Mouse (Mus musculus) liver, embryonic 14.5 days (tissue): ENCODE data around the gene Tbcel. TPM values are rescaled to one million over a fixed set of nuclear protein-coding genes. Genes with fewer than 3 reads are reported as not detected.

ENCODE experiments used
- ATAC-seq: fragments of 200-750 bp; cut with Nextera tagmentation; 2 replicates; pipeline ENCODE4 v1.8.0; 2017; ENCODE audit warnings: moderate number of reproducible peaks, mild to moderate bottlenecking, moderate library complexity; ENCODE audit not compliant: insufficient read depth
- DNase-seq, 3 experiments: peaks; one replicate each; pipeline ENCODE4 v3.0.0-alpha.2; 2012 to 2013; ENCODE audit warnings: low read depth in 3 of 3, low spot score in 3 of 3
- H3K27ac ChIP-seq: fragments of 300-500 bp; sonication (generic); 2 replicates; pipeline ENCODE4 v1.5.1; 2014; ENCODE audit warnings: moderate library complexity, mild to moderate bottlenecking, control low read depth, inconsistent platforms
- H3K27me3 ChIP-seq: fragments of 300-500 bp; sonication (generic); 2 replicates; pipeline ENCODE4 v1.6.1; 2014; ENCODE audit warnings: mild to moderate bottlenecking, low read length, moderate library complexity; ENCODE audit not compliant: control insufficient read depth, insufficient read depth
- H3K36me3 ChIP-seq: fragments of 300-500 bp; sonication (generic); replicated peaks from 2 replicates; pipeline ENCODE4 v1.6.1; 2014; ENCODE audit warnings: low read depth; ENCODE audit not compliant: control insufficient read depth, insufficient read depth
- H3K4me1 ChIP-seq, 2 experiments: fragments of 200-500 bp in 1 of 2; fragments of 300-500 bp in 1 of 2; sonication (generic) in 1 of 2; replicated peaks; 2 replicates each; pipeline ENCODE4 v1.6.1; 2012 to 2014; ENCODE audit warnings: antibody characterized with exemption in 1 of 2, inconsistent platforms in 1 of 2, low read length in 1 of 2; ENCODE audit not compliant: control insufficient read depth in 2 of 2, insufficient read depth in 2 of 2
- H3K4me2 ChIP-seq: fragments of 300-500 bp; sonication (generic); 2 replicates; pipeline ENCODE4 v1.6.1; 2014; ENCODE audit warnings: low read depth, mild to moderate bottlenecking, control low read depth, moderate library complexity
- H3K4me3 ChIP-seq, 2 experiments: fragments of 200-500 bp in 1 of 2; fragments of 300-500 bp in 1 of 2; sonication (generic) in 1 of 2; 2 replicates each; pipeline ENCODE4 v1.5.1; 2012 to 2014; ENCODE audit warnings: low read depth in 2 of 2, low read length in 2 of 2, mild to moderate bottlenecking in 2 of 2, control low read depth in 1 of 2, inconsistent platforms in 1 of 2, moderate library complexity in 1 of 2; ENCODE audit not compliant: insufficient read depth in 1 of 2
- H3K9ac ChIP-seq: fragments of 300-500 bp; sonication (generic); replicated peaks from 2 replicates; pipeline ENCODE4 v1.6.1; 2014; ENCODE audit warnings: mild to moderate bottlenecking, control low read depth, moderate library complexity
- H3K9me3 ChIP-seq: fragments of 300-500 bp; sonication (generic); 2 replicates; pipeline ENCODE4 v1.6.1; 2016; ENCODE audit warnings: low read length, mixed read lengths; ENCODE audit not compliant: control insufficient read depth
- CTCF ChIP-seq: IDR thresholded peaks from 2 replicates; pipeline ENCODE4 v1.5.1; 2016; ENCODE audit warnings: antibody characterized with exemption, low read depth, control low read depth
- EP300 ChIP-seq: IDR thresholded peaks from 2 replicates; pipeline ENCODE4 v1.6.1; 2016; ENCODE audit warnings: antibody characterized with exemption, low read depth
- WGBS: fragments of 180-500 bp; shearing (Covaris S2); extraction: QIAGEN DNeasy Blood & Tissue Kit; methylation state at CpG from one replicate; pipeline ENCODE4 v1.1.7; 2014; ENCODE audit not compliant: insufficient replicate concordance; 5-methylcytosine and 5-hydroxymethylcytosine counted together
- polyA plus RNA-seq, 2 experiments: library from polyadenylated mRNA; depleted of rRNA in 1 of 2; stranded (reverse) in 1 of 2; unstranded in 1 of 2; fragments of >200 nt; fragmentation: Nextera tagmentation in 1 of 2; extraction: Ambion mirVana in 1 of 2; gene quantifications; 2 replicates each; pipeline versions ENCODE4 v1.2.1 to v1.2.3; 2012 to 2014

Gene Tbcel
- polyA plus RNA-seq, 2 experiments = 11.3 to 19.7 TPM

DNA sequence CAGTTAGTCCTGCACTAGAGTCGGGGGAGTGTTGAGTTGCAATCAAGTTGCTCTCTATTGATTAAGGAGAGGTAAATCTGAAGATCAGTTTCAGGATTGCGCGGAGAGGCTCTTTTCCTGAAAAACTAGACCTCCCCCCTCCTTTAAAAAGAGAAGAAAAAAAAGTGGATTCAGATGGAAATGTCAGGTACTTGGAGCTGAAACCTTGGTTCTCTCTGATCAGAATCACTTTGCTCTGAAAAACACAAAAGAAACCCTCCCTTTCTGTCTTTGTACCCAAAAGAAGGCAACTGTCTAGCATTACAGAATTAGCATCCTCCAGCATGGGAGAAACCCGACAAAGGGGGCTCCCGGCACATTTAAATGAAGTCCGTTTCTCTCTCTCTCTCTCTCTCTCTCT is 107.8 kb downstream of the Tbcel start, which contains the start of gene Tecta:
Gene Tecta, minus strand, starts transcription at position 101 of the 400 bp plus-strand sequence.
- no peaks in the 10 kb centered on the region for H3K27me3 ChIP-seq
- H3K27ac ChIP-seq = no peak within 1 kb of the TSS
- ATAC-seq (no peak), DNase-seq (no peak)
- no peaks in the 10 kb centered on the region for H3K9me3 ChIP-seq
- WGBS = 63% methylated on average over 6 of the region's 6 CpGs
- H3K9ac ChIP-seq = no peak within 1 kb of the TSS
- no peaks in the 10 kb centered on the region for H3K36me3 ChIP-seq
- no peak within 1 kb of the TSS for H3K4me2 ChIP-seq
- no peaks in the 10 kb centered on the region for H3K4me1 ChIP-seq
- H3K4me3 ChIP-seq = no peak within 1 kb of the TSS
- TF ChIP-seq EP300 (no peak), CTCF (no peak)

DNA sequence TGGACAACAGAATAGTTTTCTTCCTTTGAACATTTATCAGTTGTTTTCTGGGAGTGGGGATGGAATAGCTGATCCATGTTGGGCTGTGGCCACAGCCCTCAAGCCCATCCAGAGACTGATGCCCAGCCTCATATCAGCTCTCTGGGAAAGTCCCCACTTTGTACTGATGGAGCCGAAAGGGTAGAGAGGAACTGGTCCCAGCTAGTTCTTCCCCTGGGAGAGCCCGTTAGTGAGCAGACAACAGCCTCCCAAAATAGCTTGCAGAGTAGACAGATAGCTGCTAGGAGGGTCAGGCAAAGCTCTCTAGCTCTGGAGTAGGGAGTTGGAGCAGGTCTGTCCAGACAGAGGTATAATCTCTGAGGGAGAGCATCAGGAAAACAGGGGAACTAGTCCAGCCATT is 111.5 kb downstream of the Tbcel start:
- Histone ChIP-seq H3K4me3 (no peak overlapping the region), H3K36me3 (no peaks in the 10 kb centered on the region), H3K9me3 (no peaks in the 10 kb centered on the region), H3K4me1 (no peaks in the 10 kb centered on the region), H3K9ac (no peak overlapping the region), H3K4me2 (no peak overlapping the region), H3K27me3 (no peaks in the 10 kb centered on the region), H3K27ac (no peak overlapping the region)
- ATAC-seq = no peak
- TF ChIP-seq EP300 (no peak), CTCF (no peak)
- WGBS = 37% methylated on average over 2 of the region's 2 CpGs
- DNase-seq = no peak

DNA sequence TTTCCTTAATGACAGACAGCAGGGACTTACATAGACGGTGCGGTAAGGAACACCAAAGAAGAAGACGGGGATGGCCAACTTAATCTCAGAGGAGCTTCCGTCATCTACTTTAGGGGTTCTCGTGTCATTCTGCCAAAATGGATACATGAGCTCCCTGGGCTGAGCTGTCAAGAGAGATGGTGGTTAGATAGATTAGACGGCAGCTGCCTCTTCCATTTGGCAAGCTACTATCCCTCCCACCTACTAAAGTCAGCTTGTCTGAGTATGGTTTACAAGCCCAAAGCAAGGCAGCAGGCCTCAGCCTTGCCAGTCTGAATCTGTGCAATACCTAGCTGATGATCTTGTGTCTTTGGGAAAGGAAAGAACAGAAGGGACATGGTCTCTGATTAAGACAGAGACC is 112.7 kb downstream of the Tbcel start:
- Histone ChIP-seq H3K27ac (no peak overlapping the region), H3K9ac (no peak overlapping the region), H3K9me3 (no peaks in the 10 kb centered on the region), H3K36me3 (no peaks in the 10 kb centered on the region), H3K4me2 (no peak overlapping the region), H3K27me3 (no peaks in the 10 kb centered on the region), H3K4me3 (no peak overlapping the region), H3K4me1 (no peaks in the 10 kb centered on the region)
- DNase-seq (no peak), ATAC-seq (no peak)
- WGBS = 71% methylated on average over 6 of the region's 6 CpGs
- TF ChIP-seq EP300 (no peak), CTCF (no peak)

DNA sequence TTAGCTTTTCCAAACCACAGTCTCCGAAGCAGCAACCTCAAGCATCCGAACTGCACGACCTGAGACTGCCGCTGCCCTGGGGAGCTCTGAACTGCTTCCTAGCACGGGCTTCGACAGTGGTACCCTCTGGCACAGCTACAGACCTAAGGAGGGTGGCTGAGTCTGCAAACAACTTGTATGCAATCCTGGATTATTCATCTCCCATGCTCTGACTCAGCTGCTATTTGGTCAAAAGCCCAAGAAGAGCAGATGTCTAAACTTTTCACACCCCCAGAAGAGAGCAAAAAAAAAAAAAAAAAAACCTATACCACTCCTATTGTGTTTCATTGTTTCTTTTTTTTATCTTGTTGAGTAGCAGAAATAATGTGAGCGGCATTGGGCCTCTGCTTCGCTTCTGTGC is 113.3 kb downstream of the Tbcel start:
- TF ChIP-seq CTCF (no peak), EP300 (no peak)
- H3K9ac ChIP-seq = no peak overlapping the region
- no peaks in the 10 kb centered on the region for H3K4me1 ChIP-seq
- no peak overlapping the region for H3K4me2 ChIP-seq
- H3K27me3 ChIP-seq = no peaks in the 10 kb centered on the region
- no peaks in the 10 kb centered on the region for H3K9me3 ChIP-seq
- H3K27ac ChIP-seq = no peak overlapping the region
- DNase-seq (no peak), ATAC-seq (no peak)
- H3K36me3 ChIP-seq = no peaks in the 10 kb centered on the region
- no peak overlapping the region for H3K4me3 ChIP-seq
- WGBS = 74% methylated on average over 8 of the region's 8 CpGs

DNA sequence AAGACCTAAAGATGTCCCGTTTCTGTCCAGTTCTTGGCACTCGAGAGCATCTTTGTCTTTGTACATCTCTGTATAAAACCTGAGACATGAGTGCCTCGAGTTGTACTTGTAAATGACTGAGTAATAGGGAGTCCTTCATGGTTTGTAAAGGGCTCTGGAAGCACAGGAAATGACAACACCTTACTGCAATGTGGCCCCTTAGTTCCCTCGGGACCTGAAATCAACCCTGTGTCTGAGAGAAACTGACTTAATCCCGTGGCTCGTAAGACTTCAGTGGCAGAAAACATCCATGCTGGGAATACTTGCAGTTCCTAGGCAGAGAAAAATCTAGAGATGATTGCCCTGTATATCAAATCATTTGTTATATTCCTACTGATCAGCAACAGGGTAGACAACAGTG is 114.7 kb downstream of the Tbcel start:
- DNase-seq (no peak), ATAC-seq (no peak)
- H3K27me3 ChIP-seq = no peaks in the 10 kb centered on the region
- no peak overlapping the region for H3K9ac ChIP-seq
- H3K27ac ChIP-seq = no peak overlapping the region
- no peaks in the 10 kb centered on the region for H3K9me3 ChIP-seq
- no peak overlapping the region for H3K4me3 ChIP-seq
- TF ChIP-seq CTCF (no peak), EP300 (no peak)
- 34% methylated on average over 6 of the region's 6 CpGs for WGBS
- no peaks in the 10 kb centered on the region for H3K4me1 ChIP-seq
- H3K36me3 ChIP-seq = no peaks in the 10 kb centered on the region
- H3K4me2 ChIP-seq = no peak overlapping the region
